Mouse (Mus musculus): ENCODE measurements around the gene Dapk2.

GRCm38 (mm10) chr9:66274657-66275056 is 116.6 kb downstream of the Dapk2 start:
- TF ChIP-seq POLR2A (IDR thresholded peaks at IDR 0.05; ENCODE audit: borderline replicate concordance, extremely low read depth, low read depth, low read length) (no peak), CTCF (IDR thresholded peaks at IDR 0.05; ENCODE audit: insufficient read depth, low read length) (no peak)
